Mouse (Mus musculus): ENCODE results near the gene Olfr51.
"Not testable (repeated sequence)": the region's sequence is repeated elsewhere in the genome, so short reads cannot be mapped to it uniquely, and the experiment has no call there.

The Olfr51 gene

DNA sequence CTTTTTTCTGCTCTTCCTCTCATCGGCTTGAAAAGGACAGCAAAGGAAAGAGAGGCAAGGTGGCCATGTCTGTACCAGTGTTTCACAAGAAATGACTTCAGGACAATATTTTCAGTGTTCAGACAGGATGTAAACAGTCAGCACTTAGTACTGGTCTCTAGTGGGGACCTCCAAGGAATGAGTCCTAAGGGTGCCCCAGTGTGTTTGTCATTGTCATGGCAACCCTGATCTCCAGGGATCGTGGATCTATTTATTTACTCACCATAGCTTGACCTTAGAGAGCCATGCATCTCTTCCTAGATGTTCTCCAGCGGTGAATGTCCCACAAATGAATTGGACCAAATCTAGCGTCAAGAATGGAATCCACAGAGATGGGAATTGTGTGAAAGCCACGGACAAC is at the start of gene Olfr51:
Gene Olfr51 (plus strand): TSS at position 301 of the 400 bp plus-strand sequence.
- DNase-seq (ENCODE audit: low spot score in 2 of 2), result no peak

GRCm38 (mm10) chr11:50953665-50954064 is 49.7 kb upstream of the Olfr51 start, which contains the start of gene Prop1:
Prop1 (minus strand) TSS chr11:50953765.
- DNase-seq (ENCODE audit: low spot score in 2 of 2), result no peak

- DNase-seq (ENCODE audit: low spot score in 2 of 2), result no peak
Measured at GRCm38 (mm10) chr11:50964886-50965285, 38.5 kb upstream of the Olfr51 start.

- no peak for DNase-seq (ENCODE audit: low spot score in 2 of 2)
Measured at GRCm38 (mm10) chr11:50966230-50966629, 37.2 kb upstream of the Olfr51 start, which contains the start of gene Olfr1378. Olfr1378 (plus strand) TSS chr11:50966530.

- DNase-seq (ENCODE audit: low spot score in 2 of 2), result no peak
Measured at GRCm38 (mm10) chr11:50977216-50977615, 26.2 kb upstream of the Olfr51 start.

GRCm38 (mm10) chr11:50981667-50982066 is 21.7 kb upstream of the Olfr51 start, which contains the start of gene Olfr1377:
Olfr1377 (plus strand) TSS chr11:50981967.
- no peak for DNase-seq (ENCODE audit: low spot score in 2 of 2)

DNA sequence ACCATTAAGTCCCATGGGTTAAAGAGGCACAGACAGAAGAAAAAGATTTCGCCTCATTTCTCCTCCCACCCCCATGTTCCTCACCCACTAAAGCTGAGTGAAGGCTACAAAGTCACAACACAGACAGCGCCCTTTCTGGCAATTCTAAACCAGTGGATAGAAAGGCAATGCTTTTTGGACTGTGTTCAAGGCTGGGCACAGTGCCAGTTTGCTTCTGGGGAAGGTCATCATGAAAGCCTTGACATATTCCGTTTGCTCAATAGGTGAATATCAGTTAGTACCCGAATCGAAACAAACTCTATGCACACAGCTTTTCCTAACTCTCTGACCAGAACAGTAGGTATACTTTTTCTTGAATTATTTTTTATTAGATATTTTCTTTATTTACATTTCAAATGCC is 8.4 kb downstream of the Olfr51 start:
- DNase-seq (ENCODE audit: low spot score in 2 of 2), result no peak

GRCm38 (mm10) chr11:51013936-51014335 is 10.5 kb downstream of the Olfr51 start, which contains the start of gene Olfr54:
Olfr54 (plus strand) TSS chr11:51014236.
- no peak for DNase-seq (ENCODE audit: low spot score in 2 of 2)

DNA sequence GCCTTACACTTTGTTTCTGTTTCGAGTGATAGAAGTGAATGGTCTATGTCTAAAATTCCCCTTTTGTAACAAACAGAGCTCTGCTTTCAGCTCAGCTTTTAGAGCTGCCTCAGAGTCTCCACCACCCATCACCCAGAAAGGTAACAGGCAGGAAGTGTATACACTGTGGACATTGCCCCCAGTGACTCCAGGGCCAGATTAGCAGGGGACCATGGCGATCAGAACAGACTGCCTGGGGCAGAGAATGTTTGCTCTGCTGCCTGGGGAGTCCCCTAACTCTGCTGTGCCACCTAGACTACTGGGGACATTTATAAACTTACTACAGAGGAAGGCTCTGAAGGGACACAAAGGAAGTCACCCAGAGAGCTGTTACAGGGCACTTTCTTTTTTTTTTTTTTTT is 12.9 kb downstream of the Olfr51 start:
- DNase-seq (ENCODE audit: low spot score in 2 of 2), result no peak

DNA sequence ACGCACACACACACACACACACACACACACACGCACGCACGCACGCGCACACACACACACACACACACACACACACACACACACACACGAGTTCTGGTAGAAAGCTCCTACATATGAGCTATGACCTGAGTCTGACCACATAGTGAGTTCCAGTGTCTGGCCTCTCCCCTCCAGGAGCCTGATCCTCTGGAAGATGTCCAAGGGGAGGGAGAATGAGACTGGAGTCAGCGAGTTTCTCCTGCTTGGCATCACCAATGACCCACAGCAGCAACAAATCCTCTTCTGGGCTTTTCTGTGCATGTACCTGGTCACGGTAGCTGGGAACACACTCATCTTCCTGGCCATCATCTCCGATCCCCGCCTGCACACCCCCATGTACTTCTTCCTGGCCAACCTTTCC is 23.4 kb downstream of the Olfr51 start:
- not testable (repeated sequence) for DNase-seq (ENCODE audit: low spot score in 2 of 2)

GRCm38 (mm10) chr11:51029381-51029780 is 26.0 kb downstream of the Olfr51 start:
- DNase-seq (ENCODE audit: low spot score in 2 of 2), result not testable (repeated sequence)

- no peak for DNase-seq (ENCODE audit: low spot score in 2 of 2)
Measured at GRCm38 (mm10) chr11:51030225-51030624, 26.8 kb downstream of the Olfr51 start.

DNA sequence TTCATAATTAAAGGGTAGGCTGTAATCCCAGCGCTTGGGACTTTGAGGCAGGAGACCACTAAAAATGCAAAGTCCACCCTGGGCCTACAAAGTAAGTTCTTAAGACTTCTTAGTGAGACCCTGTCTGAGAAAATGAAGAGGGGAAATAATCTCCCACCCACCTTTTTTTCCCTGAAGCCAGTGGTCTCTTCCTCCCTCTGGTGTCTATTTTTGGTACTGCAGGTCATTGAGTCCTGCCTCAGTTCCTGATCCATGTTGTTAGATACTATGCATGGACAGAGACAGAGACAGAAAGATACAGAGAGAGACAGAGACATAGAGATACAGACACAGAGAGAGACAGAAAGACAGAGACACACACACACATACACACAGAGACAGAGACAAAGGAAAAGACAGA is 29.5 kb downstream of the Olfr51 start:
- DNase-seq (ENCODE audit: low spot score in 2 of 2), result no peak

GRCm38 (mm10) chr11:51034141-51034540 is 30.7 kb downstream of the Olfr51 start:
- DNase-seq (ENCODE audit: low spot score in 2 of 2), result not testable (repeated sequence)

- no peak for DNase-seq (ENCODE audit: low spot score in 2 of 2)
Measured at GRCm38 (mm10) chr11:51035951-51036350, 32.6 kb downstream of the Olfr51 start.

DNA sequence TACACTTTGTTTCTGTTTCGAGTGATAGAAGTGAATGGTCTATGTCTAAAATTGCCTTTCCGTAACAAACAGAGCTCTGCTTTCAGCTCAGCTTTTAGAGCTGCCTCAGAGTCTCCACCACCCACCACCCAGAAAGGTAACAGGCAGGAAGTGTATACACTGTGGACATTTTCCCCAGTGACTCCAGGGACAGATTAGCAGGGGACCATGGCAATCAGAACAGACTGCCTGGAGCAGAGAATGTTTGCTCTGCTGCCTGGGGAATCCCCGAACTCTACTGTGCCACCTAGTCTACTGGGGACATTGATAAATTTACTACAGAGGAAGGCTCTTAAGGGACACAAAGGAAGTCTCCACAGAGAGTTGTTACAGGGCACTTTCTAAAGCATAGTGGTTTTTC is 41.4 kb downstream of the Olfr51 start:
- not testable (repeated sequence) for DNase-seq (ENCODE audit: low spot score in 2 of 2)

DNA sequence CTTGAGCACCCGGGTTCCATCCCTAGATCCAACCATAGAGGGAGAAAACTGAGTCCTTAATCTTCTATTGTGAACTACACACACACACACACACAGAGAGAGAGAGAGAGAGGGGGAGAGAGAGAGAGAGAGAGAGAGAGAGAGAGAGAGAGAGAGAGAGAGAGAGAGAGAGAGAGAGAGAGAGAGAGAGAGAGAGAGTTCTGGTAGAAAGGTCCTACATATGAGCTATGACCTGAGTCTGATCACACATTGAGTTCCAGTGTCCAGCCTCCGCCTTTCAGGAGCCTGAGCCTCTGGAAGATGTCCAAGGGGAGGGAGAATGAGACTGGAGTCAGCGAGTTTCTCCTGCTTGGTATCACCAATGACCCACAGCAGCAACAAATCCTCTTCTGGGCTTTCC is 44.4 kb downstream of the Olfr51 start, which contains the start of gene Olfr1375:
Gene Olfr1375 (plus strand): TSS at position 301 of the 400 bp plus-strand sequence.
- DNase-seq (ENCODE audit: low spot score in 2 of 2), result not testable (repeated sequence)

DNA sequence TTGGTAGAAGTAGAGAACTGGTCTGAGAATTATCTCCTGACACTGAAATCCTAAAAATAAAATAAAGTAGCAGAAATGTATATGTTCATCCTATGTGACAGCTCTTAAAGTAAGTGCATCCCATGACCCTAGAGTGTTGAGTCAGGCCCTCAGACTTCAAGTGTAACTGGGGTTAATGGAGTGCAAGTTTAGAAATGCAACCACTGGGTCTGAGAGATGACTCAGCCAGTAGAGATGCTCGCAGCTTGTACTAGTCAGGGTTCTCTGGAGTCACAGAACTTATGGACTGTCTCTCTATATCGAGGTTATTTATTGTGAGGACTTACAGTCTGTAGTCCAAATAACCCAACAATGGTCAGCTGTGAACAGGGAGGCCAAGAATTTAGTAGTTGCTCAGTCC is 48.3 kb downstream of the Olfr51 start:
- no peak for DNase-seq (ENCODE audit: low spot score in 2 of 2)

DNA sequence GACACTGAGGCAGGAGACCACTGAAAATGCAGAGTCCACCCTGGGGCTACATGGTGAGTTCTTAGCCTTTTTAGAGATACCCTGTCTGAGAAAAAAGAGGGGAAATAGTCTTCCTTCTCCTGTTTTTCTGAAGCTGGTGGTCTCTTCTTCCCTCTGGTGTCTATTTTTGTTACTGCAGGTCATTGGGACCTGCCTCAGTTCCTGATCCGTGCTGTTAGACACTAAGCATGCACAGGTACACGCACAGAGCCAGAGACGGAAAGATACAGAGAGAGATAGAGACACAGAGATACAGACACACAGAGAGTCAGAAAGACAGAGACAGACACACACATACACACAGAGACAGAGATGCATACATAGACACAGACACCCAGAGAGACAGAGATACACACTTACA is 49.8 kb downstream of the Olfr51 start:
- DNase-seq (ENCODE audit: low spot score in 2 of 2), result no peak

- DNase-seq (ENCODE audit: low spot score in 2 of 2), result no peak
Measured at GRCm38 (mm10) chr11:51059151-51059571, 55.8 kb downstream of the Olfr51 start, which contains the start of gene Zfp354a. Zfp354a (plus strand) TSS chr11:51059257.

All from spleen, postnatal 10 days (tissue).